Mouse (Mus musculus) right cerebral cortex, adult 18-20 months (tissue): ENCODE results near the gene Sox9.

ENCODE experiments used
- DNase-seq: peaks from one replicate; pipeline ENCODE4 v3.0.0; 2022; ENCODE audit warnings: mixed read lengths

The Sox9 gene

DNA sequence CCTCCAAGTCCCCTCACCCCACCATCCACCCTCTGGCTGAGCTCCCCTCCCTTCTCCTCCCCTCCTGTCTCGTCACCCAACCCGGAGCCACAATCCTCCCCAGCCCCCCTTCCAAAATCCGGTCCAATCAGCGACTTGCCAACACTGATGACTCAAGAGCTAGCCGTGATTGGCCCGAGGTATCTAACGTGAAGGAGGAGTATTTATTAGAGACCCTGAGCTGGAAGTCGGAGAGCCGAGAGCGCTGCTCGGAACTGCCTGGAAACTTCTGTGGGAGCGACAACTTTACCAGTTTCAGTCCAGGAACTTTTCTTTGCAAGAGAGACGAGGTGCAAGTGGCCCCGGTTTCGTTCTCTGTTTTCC, at the start of gene Sox9:
Sox9 (plus strand) TSS at position 231 of the 363 bp plus-strand sequence.
- DNase-seq = peak; percentile 84

DNA sequence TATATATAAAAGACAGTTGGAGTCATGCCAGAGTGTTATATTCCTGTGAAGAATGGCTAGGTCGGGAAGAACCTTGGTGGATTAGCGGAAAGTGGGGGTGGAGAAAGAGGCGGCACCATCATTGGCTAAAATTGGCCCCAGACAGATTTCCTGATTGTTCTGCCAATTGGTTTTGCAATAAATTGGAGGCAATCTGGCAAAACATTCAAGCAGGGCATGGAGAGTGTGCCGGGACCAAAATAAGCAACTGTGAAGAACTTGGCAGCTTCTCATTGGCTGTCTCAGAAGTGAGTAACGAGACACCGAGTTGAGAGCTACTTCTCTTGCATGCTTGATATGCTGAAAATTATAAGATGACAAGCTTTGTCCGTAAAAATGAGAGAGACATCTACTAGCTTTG, 49.6 kb upstream of the Sox9 start:
- DNase-seq = peak; percentile 15

DNA sequence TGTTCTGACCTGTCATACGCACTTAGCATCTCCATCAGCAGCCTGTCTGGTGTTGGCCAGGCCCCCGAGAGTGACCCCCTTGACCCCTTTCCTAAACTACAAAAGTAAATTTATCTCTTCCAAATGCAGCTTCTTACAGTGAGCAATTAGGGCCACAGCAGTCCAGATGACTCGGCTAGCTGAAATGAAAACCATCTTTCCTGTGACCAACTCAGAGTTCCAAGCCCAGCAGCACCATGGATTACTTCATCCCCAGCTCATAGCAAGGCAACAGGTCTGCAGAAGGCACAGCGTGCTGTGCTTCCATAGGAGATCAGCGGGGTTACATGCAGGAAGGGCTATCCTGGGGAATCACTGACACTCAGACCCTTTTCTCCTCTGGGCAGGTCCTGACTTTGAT, 45.0 kb upstream of the Sox9 start:
- DNase-seq = no peak

DNA sequence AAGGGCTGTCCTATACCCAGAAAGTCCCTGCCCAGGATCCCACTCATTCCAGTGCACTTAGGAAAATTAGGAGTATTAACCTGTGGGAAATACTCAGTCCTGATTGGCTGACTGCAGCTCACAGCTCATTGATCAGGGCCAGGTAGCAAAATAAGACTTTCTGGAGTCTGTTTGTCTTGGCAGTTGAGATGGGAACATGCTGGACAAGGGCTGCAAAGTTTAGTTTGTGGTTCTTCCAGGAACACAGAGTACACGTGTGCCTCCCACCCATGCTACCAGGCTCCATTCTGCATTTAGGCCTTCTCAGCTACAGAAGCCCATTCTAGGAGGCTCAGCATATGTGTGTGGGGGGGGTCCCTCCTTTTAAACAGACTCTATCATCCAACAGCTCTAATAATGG, 42.3 kb upstream of the Sox9 start:
- DNase-seq = no peak

DNA sequence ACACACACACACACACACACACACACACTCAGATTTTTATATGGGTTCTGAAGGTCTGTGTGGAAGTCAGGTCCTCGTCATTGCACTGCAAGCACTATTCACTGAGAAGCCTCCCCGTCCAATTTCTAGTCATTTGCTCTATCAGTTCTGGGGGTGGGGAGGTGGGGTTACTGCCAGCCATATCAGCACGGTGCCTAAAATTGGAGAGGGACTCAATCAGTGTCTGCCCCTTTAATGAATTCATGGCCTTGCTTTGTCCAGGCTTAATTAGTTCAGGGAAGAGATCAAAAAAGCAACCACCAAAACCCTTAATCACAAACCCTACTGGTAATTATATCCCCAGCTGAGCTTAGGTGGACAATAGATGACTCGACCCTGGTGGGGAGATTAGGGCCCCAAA, 25.5 kb upstream of the Sox9 start:
- DNase-seq = no peak

DNA sequence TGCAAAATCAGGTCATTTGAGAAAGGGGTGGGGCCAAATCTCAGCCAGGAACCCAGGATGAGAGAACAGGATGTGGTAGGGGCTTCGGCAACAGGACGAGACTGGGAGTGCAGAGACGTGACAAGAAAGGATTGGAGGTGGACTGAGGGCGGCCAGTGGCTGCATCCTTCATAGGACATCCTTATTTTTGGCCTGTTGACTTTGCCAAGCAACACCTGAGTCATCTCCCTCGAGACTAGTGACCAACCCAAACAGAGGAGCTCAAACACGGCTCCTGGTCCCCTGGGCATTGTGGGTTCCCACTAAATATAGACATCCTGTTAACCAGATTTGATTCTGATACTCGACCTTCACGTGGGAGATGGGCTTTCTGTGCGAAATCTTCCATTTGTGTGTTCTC, 24.0 kb upstream of the Sox9 start:
- DNase-seq = no peak

DNA sequence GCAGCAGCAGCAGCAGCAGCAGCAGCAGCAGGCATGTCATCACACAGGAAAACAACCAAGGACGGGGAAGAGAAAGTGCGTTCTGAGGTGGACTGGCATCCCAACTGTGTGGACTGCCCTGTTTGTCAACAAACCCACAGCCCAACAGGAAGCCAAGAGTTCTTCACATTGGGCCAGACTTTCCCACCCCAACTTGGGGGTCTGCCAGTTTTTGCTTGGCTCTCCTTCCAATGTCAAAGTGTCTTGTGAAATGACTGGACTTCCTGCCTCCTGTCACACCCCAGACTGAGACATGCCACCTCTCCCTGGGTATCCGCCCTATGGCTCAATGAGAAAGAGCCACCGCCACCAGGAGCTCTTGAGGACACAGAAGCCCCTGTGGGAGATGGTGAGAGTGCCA, 15.1 kb upstream of the Sox9 start:
- DNase-seq = no peak

DNA sequence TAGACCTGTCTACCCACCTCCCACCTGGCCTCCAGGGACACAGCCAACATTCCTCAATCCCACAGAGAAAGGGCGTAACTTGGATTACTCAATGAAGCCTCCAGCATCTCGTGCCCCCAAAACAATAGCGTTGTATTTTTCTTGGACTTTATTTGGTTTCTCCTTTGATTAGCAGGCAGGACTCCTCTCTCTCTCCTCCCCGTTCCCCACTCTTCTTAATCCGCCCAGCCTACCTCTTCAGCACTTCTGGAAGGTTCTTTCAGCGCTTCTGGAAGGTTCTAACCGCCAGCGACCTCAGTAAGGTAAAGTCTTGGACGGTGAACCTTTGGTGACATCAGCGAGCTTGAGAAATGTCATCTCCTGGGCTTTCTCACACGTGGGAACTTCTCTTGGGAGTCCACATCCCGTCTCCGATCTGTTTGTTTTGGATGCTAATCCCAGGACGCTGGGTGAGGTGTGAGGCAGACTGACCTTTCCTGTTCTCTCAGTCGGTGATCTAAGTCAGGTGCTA, 14.4 kb upstream of the Sox9 start:
- no peak for DNase-seq

DNA sequence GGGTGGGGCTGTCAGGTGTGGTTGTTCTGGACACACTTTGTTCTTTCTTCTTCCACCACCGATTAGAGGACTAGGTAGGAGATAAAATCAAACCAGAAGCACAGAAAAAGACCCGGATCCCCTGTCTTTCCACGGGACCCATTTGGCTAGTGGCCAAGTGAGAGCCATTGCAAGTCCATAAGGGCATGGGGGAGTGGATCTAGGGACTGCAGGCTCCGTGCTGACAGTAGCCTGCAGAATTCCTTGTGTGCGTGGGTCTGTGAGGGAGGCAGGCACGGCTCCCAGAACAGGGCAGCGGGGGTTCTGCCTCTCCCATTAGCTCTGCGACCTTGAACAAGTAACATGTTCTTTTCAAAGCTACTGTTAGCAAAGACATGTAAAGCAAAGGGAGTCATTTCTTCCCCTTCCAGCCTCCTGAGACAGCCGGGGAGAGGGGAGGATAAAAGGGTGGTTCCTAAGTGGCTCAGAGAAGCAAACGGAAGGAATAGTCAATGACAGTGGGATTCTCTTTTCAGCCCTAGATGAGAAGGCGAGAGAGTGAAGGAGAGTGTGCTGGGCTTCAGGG, 9.2 kb upstream of the Sox9 start:
- no peak for DNase-seq

DNA sequence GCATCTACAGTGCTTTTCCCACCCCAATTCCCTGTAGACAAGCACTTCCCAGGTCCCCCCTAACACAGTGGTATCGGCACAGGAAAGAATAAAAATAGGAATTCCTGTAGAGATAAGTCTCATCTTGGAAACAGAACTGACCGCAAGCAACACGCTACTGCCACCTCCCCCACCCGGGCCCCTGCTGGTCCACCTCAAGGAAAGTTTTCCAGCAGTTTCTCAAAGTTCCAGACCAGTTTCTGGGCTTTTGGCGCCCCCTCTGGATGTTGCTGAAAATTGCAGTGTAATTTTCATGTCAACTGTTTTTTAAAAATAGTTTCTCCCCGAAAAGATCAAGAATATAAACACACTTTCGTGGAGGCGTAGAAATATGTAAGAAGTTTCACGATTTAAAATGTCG, 2.3 kb upstream of the Sox9 start:
- DNase-seq = peak; percentile 18

DNA sequence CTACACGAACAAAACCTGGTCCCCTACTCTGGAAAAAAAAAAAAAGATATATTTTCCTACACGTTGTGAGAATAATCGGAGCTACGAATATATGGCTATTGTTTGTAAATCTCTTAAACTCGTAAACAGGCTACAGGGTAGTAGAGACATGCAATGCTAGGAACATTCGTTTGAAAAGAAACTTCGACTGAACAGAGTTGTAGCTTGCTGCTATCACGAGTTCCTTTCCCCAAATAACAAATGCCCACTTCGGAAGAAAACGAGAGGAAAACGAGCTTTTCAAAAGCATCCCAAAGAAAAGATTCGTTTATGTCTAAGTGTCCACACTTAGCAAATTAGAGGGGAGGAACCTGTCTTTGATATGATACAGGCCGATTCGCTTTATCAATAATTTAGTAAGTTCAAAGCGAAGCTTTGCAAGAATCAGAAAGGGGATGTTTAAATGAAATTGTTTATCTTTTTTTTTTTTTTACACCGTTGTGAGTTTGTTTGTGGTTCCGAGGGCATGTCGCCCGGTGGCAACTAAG, 1.6 kb upstream of the Sox9 start:
- DNase-seq = no peak

DNA sequence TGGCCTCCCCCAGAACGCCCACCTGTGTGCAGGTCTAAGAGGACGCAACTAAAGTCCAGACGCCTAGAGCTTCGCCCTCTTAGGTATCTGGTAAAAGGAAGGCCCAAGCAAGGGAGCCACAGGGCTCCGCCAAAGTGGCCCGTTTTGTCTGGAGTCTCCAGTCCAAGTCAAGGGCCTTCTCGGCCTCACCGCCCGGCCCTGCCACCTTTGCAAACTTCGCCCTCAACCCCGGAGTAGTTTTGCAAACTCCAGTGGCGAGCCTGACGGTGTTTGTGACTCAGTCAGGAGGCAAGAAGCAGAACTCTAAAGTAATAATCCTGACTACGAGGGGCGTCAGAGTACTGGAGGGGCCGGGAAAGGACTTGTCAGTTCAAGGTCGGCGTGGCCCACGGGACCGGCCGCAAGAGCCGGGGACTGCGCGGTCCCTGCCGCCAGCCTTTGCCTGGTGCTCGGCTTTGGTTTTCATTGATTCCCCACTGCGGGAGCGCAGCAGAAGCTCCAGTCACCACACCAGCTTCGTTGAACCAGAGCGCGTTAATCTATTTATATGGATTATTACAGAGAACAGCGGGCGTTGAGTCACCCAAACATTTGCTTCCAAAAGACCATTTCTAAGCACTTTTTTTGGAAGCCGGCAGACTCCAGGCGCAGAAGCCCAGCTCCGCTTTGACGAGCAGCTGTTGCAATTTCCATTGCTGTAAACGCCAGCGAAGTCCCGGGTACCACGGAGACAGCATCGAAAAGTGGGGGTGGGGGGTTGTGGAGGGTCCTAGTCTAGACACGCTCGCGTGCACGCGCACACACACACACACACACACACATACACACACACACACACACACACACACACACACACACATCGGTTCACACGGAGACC, 751 bp upstream of the Sox9 start:
- peak; percentile 77 for DNase-seq

DNA sequence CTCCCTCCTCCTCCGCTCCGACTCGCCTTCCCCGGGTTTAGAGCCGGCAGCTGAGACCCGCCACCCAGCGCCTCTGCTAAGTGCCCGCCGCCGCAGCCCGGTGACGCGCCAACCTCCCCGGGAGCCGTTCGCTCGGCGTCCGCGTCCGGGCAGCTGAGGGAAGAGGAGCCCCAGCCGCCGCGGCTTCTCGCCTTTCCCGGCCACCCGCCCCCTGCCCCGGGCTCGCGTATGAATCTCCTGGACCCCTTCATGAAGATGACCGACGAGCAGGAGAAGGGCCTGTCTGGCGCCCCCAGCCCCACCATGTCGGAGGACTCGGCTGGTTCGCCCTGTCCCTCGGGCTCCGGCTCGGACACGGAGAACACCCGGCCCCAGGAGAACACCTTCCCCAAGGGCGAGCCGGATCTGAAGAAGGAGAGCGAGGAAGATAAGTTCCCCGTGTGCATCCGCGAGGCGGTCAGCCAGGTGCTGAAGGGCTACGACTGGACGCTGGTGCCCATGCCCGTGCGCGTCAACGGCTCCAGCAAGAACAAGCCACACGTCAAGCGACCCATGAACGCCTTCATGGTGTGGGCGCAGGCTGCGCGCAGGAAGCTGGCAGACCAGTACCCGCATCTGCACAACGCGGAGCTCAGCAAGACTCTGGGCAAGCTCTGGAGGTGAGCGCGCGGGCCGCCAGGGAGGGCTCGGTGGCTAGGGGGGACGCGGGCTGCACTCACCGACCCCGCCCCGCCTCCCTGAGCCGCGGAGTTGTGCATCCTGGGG, 515 bp downstream of the Sox9 start:
- DNase-seq = peak; percentile 31

DNA sequence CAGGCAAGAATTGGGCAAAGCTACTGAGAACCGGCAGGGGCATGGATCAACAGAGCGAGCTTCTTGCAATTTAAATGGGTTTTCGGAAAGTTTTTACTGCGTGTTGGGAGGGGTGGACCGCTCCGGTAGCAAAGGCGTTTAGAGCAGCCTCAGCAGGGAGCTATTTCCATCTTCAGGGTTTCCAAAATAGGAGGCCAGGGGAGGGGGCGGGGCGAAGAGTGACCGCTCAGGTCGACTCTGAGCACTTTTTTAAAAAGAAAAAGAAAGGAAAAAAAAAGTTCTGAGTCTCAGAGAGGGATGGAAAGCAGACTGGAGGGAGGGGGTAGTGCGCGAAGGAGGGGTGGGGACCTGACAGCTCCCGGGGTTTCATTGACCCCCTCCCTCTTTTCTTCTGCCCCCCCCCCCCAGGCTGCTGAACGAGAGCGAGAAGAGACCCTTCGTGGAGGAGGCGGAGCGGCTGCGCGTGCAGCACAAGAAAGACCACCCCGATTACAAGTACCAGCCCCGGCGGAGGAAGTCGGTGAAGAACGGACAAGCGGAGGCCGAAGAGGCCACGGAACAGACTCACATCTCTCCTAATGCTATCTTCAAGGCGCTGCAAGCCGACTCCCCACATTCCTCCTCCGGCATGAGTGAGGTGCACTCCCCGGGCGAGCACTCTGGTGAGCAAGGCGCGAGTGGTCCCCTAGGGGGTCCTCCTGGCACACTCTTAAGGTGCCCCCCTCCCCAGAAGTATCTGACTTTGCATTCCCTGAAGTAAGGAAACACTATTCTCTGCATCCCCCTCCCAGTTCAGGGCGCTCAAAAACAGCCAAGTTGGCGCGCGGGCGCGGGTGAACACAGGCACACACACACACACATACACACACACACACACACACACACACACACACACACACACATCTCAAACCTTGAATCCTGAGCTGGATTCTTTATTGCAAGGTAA, 1.6 kb downstream of the Sox9 start:
- DNase-seq = no peak

DNA sequence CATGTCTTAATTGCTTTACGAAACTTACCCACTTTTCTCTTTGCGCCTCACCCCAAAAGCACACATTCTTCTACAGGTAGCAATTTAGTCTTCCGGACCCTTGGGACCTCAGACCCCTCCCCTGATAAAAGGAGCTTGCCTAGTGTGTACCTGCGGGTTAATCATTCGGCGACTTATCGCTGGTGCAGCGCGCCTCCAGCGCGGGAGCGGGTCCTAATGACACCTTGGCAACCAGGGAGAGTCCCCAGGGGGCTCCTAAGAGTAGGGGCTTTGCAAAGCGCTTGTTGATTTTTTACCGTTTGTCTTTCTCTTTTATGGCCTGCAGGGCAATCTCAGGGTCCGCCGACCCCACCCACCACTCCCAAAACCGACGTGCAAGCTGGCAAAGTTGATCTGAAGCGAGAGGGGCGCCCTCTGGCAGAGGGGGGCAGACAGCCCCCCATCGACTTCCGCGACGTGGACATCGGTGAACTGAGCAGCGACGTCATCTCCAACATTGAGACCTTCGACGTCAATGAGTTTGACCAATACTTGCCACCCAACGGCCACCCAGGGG, 2.4 kb downstream of the Sox9 start:
- DNase-seq = no peak

DNA sequence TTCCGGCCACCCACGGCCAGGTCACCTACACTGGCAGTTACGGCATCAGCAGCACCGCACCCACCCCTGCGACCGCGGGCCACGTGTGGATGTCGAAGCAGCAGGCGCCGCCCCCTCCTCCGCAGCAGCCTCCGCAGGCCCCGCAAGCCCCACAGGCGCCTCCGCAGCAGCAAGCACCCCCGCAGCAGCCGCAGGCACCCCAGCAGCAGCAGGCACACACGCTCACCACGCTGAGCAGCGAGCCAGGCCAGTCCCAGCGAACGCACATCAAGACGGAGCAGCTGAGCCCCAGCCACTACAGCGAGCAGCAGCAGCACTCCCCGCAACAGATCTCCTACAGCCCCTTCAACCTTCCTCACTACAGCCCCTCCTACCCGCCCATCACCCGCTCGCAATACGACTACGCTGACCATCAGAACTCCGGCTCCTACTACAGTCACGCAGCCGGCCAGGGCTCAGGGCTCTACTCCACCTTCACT, 2.9 kb downstream of the Sox9 start:
- DNase-seq = peak; percentile 34

DNA sequence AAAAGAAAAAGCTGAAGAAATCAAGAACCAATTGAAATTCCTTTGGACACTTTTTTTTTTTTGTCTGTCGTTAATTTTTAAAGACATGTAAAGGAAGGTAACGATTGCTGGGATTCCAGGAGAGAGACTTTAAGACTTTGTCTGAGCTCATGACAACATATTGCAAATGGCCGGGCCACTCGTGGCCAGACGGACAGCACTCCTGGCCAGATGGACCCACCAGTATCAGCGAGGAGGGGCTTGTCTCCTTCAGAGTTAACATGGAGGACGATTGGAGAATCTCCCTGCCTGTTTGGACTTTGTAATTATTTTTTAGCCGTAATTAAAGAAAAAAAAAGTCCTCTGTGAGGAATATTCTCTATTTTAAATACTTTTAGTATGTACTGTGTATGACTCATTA, 3.6 kb downstream of the Sox9 start:
- DNase-seq = no peak

DNA sequence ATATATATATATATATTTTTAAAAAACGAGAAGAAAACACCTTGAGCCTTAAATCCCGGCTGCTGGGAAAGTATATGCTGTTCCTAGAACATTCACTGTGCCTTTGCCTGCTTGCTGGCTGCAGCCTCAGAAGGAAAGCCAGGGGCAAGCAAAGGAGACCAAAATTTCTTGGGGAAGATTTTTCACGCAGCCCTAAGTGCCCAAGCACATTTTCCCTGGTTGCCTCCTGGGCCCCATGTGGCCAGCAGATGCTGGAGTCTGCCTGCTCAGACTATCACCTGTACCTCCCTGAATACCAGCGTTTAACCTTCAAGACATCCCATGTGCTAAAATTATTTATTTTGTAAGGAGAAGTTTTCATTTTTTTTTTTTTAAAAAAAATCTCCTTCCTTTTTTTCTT, 4.4 kb downstream of the Sox9 start:
- no peak for DNase-seq

DNA sequence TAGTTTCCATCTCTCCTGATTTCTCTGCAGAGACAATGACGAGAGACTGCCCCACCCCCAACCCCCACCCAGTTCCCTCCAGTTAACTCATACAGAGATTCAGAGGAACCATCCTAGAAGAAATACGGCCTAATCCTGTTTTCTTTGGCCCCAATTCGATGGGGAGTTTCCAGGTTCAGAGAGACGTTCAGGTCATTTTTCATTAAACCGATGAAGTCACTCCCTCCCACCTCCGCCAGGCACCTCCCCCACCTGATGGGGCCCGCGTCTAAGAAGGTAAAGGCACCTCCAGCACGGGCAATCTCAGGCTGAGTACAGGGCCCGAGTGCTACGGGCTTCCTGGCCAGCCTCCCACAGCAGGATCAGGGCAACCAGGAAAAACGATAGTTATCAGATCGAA, 6.3 kb downstream of the Sox9 start:
- no peak for DNase-seq

DNA sequence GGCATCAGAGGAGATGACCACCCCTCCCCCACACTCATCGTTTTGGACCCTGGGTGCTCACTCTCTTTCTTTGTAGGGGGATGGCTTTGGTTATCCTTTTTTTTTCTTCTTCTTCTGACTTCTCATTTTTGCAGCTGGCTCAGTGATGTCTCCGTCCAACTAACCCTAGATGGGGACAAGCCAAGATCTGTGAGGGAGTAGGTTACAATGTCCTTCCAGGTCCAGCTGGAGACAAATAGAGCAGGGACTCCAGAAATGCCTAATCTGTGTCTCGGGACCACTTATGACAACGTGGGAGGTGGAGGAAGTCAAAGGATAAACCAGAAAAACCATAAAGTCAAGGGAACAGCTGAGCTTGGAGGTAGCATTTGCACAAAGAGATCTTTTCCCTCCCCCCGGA, 14.4 kb downstream of the Sox9 start:
- no peak for DNase-seq

DNA sequence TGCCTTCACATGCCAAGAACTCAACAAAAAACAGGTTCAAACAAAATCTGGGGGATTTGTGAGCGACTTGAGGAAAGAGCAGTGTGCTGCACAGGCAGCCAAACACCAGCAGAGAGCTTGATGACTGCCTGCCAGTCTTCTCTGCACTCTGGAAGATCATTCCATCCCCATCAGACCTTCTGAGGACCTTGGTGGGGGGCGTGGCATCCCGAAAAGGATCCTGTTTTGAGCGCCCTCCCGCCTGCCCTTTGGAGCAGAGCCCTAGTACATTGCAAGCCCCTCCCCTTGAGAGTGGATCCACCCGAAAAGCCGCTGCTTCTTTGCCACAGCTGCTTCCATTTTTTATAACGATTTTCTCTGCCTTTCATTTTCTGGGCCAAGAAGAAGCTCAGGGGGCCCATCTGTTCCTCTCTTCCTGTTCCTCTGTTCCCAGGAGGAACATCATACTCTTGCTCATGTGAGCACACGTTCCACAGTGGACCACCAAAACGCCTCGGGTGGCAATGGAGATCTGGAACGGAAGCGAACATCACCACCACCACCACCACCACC, 16.9 kb downstream of the Sox9 start:
- DNase-seq = no peak
